ENCODE assay signal across 9 mouse cellular contexts in the genomic region with DNA sequence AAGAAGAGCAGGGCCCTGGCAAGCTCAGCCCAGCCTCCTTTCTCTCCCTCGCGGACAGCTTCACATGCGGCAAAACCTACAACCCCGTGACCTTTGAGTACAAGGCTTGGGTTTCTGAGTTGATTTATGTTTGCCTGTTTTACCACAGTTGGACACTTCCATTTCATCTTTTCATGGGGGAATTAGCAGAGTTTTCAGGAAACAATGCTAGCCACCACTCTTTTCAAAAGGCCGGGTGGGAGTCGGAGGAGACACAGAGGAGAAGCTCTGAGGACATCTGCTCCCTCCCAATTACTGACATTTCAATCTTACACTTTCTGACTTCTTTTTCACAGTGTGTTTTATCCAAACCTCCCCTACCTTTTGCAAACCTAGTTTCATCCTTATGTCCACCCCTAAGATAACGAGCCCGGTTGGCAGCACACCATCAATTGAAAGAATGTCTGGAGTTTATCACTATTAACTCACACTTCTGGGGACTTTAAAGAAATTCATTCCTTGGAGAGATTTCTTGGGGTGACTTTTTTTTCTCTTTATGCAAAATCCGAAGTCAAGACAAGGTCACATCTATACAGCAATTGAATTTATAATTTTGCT.
DNase-seq lines count a peak whose midpoint lies in the region; ATAC-seq and TF ChIP-seq lines count a peak whose summit lies in the region.
"Had no signal": no experiment of that assay in that cellular context is flagged by ENCODE, and none has a peak within 500 bp of the region (broad histone marks: within the 10 kb centered on the region; RNA-seq: fewer than 3 reads in every experiment).

No protein-coding gene starts in this region.

- peaks cover 20% of the 10 kb centered on the region for H3K4me1 ChIP-seq in heart, embryonic 12.5 days (replicated peaks)
- H3K4me1 ChIP-seq in kidney, postnatal 0 days (replicated peaks; ENCODE audit: insufficient read depth, low read length): peaks cover 14% of the 10 kb centered on the region; the same call in 1 of the 2 replicates
- peaks cover 72% of the 10 kb centered on the region for H3K4me1 ChIP-seq in neural tube, embryonic 13.5 days (replicated peaks)

- TF ChIP-seq CTCF in kidney, postnatal 0 days (IDR thresholded peaks at IDR 0.05; ENCODE audit: low read depth): no peak

- intact Hi-C loops in heart, postnatal 10 days (cut with DNase I): no loop called here
- intact Hi-C loops in heart, postnatal 25 days (cut with DNase I): no loop called here

- H3K9me3 ChIP-seq in heart, embryonic 12.5 days (replicated peaks): no peaks in the 10 kb centered on the region
- no peaks in the 10 kb centered on the region for H3K9me3 ChIP-seq in kidney, postnatal 0 days (replicated peaks; ENCODE audit: low read length)
- no peaks in the 10 kb centered on the region for H3K9me3 ChIP-seq in neural tube, embryonic 13.5 days

- peak overlapping the region; percentile 43; the same call in 1 of the 2 replicates for H3K27ac ChIP-seq in heart, embryonic 12.5 days (ENCODE audit: poor library complexity, severe bottlenecking)
- peak overlapping the region; percentile 62 for H3K27ac ChIP-seq in kidney, postnatal 0 days
- peak overlapping the region; percentile 86 for H3K27ac ChIP-seq in neural tube, embryonic 13.5 days (replicated peaks)

- H3K27me3 ChIP-seq in heart, embryonic 12.5 days (replicated peaks): no peaks in the 10 kb centered on the region
- H3K27me3 ChIP-seq in kidney, postnatal 0 days (ENCODE audit: insufficient read depth, low read length): no peaks in the 10 kb centered on the region
- no peaks in the 10 kb centered on the region for H3K27me3 ChIP-seq in neural tube, embryonic 13.5 days

- H3K9ac ChIP-seq in heart, embryonic 12.5 days: no peak overlapping the region
- H3K9ac ChIP-seq in kidney, postnatal 0 days (ENCODE audit: low read depth, low read length): no peak overlapping the region
- peak overlapping the region; percentile 1; the same call in 1 of the 2 replicates for H3K9ac ChIP-seq in neural tube, embryonic 13.5 days
- H3K9ac ChIP-seq: forebrain, postnatal 0 days had no signal

- DNase-seq in heart, postnatal 10 days: no peak
- peak; percentile 91 for DNase-seq in embryo, embryonic 10.5 days (ENCODE audit: low spot score)
- DNase-seq in kidney, postnatal 0 days (ENCODE audit: low spot score): peak; percentile 94
- DNase-seq in spleen, postnatal 14 days (ENCODE audit: low spot score in 2 of 2): no peak
- no peak for DNase-seq in heart, postnatal 25 days (ENCODE audit: low spot score)
- DNase-seq in T-cell, adult 2 months (ENCODE audit: low spot score): no peak
- DNase-seq: forebrain, postnatal 0 days had no signal

- H3K36me3 ChIP-seq in heart, embryonic 12.5 days: peaks cover 36% of the 10 kb centered on the region
- no peaks in the 10 kb centered on the region for H3K36me3 ChIP-seq in kidney, postnatal 0 days (ENCODE audit: insufficient read depth, low read length)
- peaks cover 11% of the 10 kb centered on the region; the same call in 1 of the 2 replicates for H3K36me3 ChIP-seq in neural tube, embryonic 13.5 days

- WGBS in heart, embryonic 12.5 days: 31% methylated on average over 9 of the region's 9 CpGs
- 9% methylated on average over 9 of the region's 9 CpGs for WGBS in kidney, postnatal 0 days
- 6% methylated on average over 9 of the region's 9 CpGs for WGBS in neural tube, embryonic 13.5 days

- no peak for ATAC-seq in heart, embryonic 12.5 days (ENCODE audit: insufficient number of reproducible peaks, low FRiP score)
- peak; percentile 72 for ATAC-seq in kidney, postnatal 0 days (replicated peaks; ENCODE audit: low FRiP score, low read depth)
- peak; percentile 15; the same call in 1 of the 2 replicates for ATAC-seq in neural tube, embryonic 13.5 days (ENCODE audit: low read depth)
- ATAC-seq: forebrain, postnatal 0 days had no signal

- H3K4me3 ChIP-seq in heart, embryonic 12.5 days: no peak overlapping the region
- no peak overlapping the region for H3K4me3 ChIP-seq in kidney, postnatal 0 days (replicated peaks; ENCODE audit: low read depth, low read length)
- no peak overlapping the region for H3K4me3 ChIP-seq in neural tube, embryonic 13.5 days

- H3K4me2 ChIP-seq in heart, embryonic 12.5 days: peak overlapping the region; percentile 9; the same call in 1 of the 2 replicates
- peak overlapping the region; percentile 2; the same call in 1 of the 2 replicates for H3K4me2 ChIP-seq in kidney, postnatal 0 days (ENCODE audit: low read length)
- H3K4me2 ChIP-seq in neural tube, embryonic 13.5 days: peak overlapping the region; percentile 30

Comparison
In these comparisons a context has a peak if more than half of its experiments do, and no peak if none do; other contexts are left out.
1. DNase-seq: peak in embryo, embryonic 10.5 days (single experiment) and kidney, postnatal 0 days (single experiment); none in heart, postnatal 10 days (0 of 2), spleen, postnatal 14 days (0 of 2), heart, postnatal 25 days (single experiment) and T-cell, adult 2 months (single experiment).
2. Peak in every context shown above with its lines, with median percentiles within 50 percentile points of each other: H3K27ac ChIP-seq and H3K4me2 ChIP-seq.